Mouse (Mus musculus) C2C12 (cell line): ENCODE results near the gene Gm44511.

Experiments used
- CEBPB ChIP-seq: IDR thresholded peaks from one replicate; pipeline ENCODE4 v1.6.1; 2011; ENCODE audit warnings: low read depth, mild to moderate bottlenecking, control low read depth, moderate library complexity
- CTCF ChIP-seq: IDR thresholded peaks from one replicate; pipeline ENCODE4 v1.5.1; 2011; ENCODE audit not compliant: control insufficient read depth, insufficient read depth, insufficient read length
- FOSL1 ChIP-seq: IDR thresholded peaks from one replicate; pipeline ENCODE4 v1.8.0; 2011; ENCODE audit warnings: mild to moderate bottlenecking, low read length; ENCODE audit not compliant: poor library complexity, insufficient read depth, severe bottlenecking
- MAX ChIP-seq: IDR thresholded peaks from one replicate; pipeline ENCODE4 v1.6.1; 2011; ENCODE audit warnings: mild to moderate bottlenecking, control low read depth
- MYOD1 ChIP-seq: IDR thresholded peaks from one replicate; pipeline ENCODE4 v1.6.1; 2011; ENCODE audit warnings: low read depth; ENCODE audit not compliant: control insufficient read depth, insufficient read length
- USF1 ChIP-seq: IDR thresholded peaks from one replicate; pipeline ENCODE4 v1.6.1; 2011; ENCODE audit warnings: low read depth, mild to moderate bottlenecking, control low read depth, moderate library complexity

DNA sequence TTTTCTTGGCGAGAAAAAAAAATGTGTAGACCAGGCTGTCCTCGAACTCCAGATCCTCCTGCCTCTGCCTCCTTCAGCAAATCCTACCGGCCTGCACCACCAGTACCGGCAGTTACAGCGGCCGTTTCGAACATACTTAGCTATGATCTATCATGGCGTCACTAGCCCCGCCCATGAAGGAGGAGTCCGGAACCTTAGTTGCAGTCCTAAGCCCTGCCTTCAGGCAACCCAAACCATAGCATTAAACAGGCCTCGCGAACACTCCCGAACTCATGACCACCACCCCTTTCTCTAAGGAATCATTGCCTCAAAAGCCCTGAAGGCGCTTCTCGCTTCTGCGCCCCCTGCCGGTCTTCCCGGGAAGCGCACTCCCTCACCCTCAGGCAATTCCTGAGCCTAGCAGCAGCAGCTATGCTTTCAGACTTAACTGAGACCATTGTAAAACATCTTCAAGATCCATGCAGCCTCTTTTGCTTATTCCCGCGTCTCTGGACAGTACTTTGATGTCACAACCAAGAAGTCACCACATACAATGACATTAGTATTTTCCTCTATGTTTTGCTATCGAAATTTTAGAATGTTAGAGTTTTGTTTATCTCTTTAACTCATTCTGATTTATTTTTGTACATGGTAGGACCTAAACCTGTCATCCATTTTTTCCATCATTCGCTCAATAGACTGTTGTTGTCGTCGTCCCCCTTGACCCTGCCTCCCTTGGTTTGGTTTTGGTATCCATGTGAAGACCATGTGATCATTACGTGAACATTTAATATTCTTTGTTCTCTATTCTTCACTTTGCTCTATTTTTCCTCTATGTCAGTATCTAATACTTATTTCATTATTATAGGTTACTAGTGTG is 22.9 kb downstream of the Gm44511 start:
- peak; percentile 41 for TF ChIP-seq CTCF
- TF ChIP-seq MAX, result peak; percentile 35
- no peak for TF ChIP-seq USF1
- no peak for TF ChIP-seq MYOD1
- TF ChIP-seq FOSL1, result no peak
- TF ChIP-seq CEBPB, result no peak
